Comparison of ENCODE assay signal across 12 mouse cellular contexts in genomic region chr14:25389314-25389713, GRCm38 (mm10).
DNase-seq lines count a peak whose midpoint lies in the region; ATAC-seq and TF ChIP-seq lines count a peak whose summit lies in the region.
"Had no signal": no experiment of that assay in that cellular context is flagged by ENCODE, and none has a peak within 500 bp of the region (broad histone marks: within the 10 kb centered on the region; RNA-seq: fewer than 3 reads in every experiment).

No protein-coding gene starts in this region.

- H3K27me3 ChIP-seq in forebrain, embryonic 13.5 days = no peaks in the 10 kb centered on the region
- no peaks in the 10 kb centered on the region for H3K27me3 ChIP-seq in forebrain, embryonic 15.5 days
- no peaks in the 10 kb centered on the region for H3K27me3 ChIP-seq in lung, embryonic 16.5 days (ENCODE audit: control insufficient read depth, insufficient read depth, low read depth, low read length)
- H3K27me3 ChIP-seq in embryonic facial prominence, embryonic 11.5 days (ENCODE audit: control insufficient read depth, insufficient read depth, low read length) = no peaks in the 10 kb centered on the region

- TF ChIP-seq CTCF in lung, adult 2 months (IDR thresholded peaks at IDR 0.05; ENCODE audit: insufficient read depth, low read length) = no peak

- peaks cover 7% of the 10 kb centered on the region; the same call in 1 of the 2 replicates for H3K4me1 ChIP-seq in forebrain, embryonic 13.5 days
- no peaks in the 10 kb centered on the region for H3K4me1 ChIP-seq in forebrain, embryonic 15.5 days
- peaks cover 6% of the 10 kb centered on the region; the same call in 1 of the 2 replicates for H3K4me1 ChIP-seq in lung, embryonic 16.5 days (replicated peaks; ENCODE audit: control insufficient read depth, insufficient read depth, low read length)
- no peaks in the 10 kb centered on the region for H3K4me1 ChIP-seq in lung, adult 2 months (ENCODE audit: control insufficient read depth, insufficient read depth, low read length)
- H3K4me1 ChIP-seq in embryonic facial prominence, embryonic 11.5 days (ENCODE audit: control insufficient read depth, insufficient read depth, low read length) = no peaks in the 10 kb centered on the region

- H3K27ac ChIP-seq in forebrain, embryonic 13.5 days = no peak overlapping the region; the same call in 1 of the 2 replicates
- H3K27ac ChIP-seq in forebrain, embryonic 15.5 days (replicated peaks) = no peak overlapping the region
- H3K27ac ChIP-seq in lung, embryonic 16.5 days (ENCODE audit: low read length) = no peak overlapping the region
- H3K27ac ChIP-seq in embryonic facial prominence, embryonic 11.5 days (replicated peaks; ENCODE audit: low read depth, low read length) = no peak overlapping the region

- H3K9ac ChIP-seq in forebrain, embryonic 13.5 days = no peak overlapping the region
- no peak overlapping the region for H3K9ac ChIP-seq in forebrain, embryonic 15.5 days (replicated peaks)
- H3K9ac ChIP-seq in lung, embryonic 16.5 days (ENCODE audit: low read length) = no peak overlapping the region
- no peak overlapping the region for H3K9ac ChIP-seq in embryonic facial prominence, embryonic 11.5 days (replicated peaks; ENCODE audit: low read length)

- H3K4me3 ChIP-seq in forebrain, embryonic 13.5 days = no peak overlapping the region
- H3K4me3 ChIP-seq in forebrain, embryonic 15.5 days = no peak overlapping the region
- no peak overlapping the region for H3K4me3 ChIP-seq in lung, embryonic 16.5 days (ENCODE audit: low read length)
- H3K4me3 ChIP-seq in lung, adult 2 months (replicated peaks; ENCODE audit: extremely low read depth, low read depth, low read length) = no peak overlapping the region
- H3K4me3 ChIP-seq in embryonic facial prominence, embryonic 11.5 days (ENCODE audit: low read depth, low read length) = no peak overlapping the region

- no peaks in the 10 kb centered on the region for H3K9me3 ChIP-seq in forebrain, embryonic 13.5 days (replicated peaks)
- H3K9me3 ChIP-seq in forebrain, embryonic 15.5 days = no peaks in the 10 kb centered on the region
- H3K9me3 ChIP-seq in lung, embryonic 16.5 days (ENCODE audit: control insufficient read depth, low read length) = no peaks in the 10 kb centered on the region
- no peaks in the 10 kb centered on the region for H3K9me3 ChIP-seq in embryonic facial prominence, embryonic 11.5 days (replicated peaks; ENCODE audit: control insufficient read depth, low read length)

- no peak overlapping the region for H3K4me2 ChIP-seq in forebrain, embryonic 13.5 days
- no peak overlapping the region for H3K4me2 ChIP-seq in forebrain, embryonic 15.5 days (replicated peaks)
- H3K4me2 ChIP-seq in lung, embryonic 16.5 days (ENCODE audit: low read depth, low read length) = no peak overlapping the region
- H3K4me2 ChIP-seq in embryonic facial prominence, embryonic 11.5 days (ENCODE audit: low read depth, low read length) = no peak overlapping the region

- 20% methylated on average over 2 of the region's 2 CpGs for WGBS in forebrain, embryonic 13.5 days
- WGBS in forebrain, embryonic 15.5 days = 11% methylated on average over 2 of the region's 2 CpGs
- 8% methylated on average over 2 of the region's 2 CpGs for WGBS in lung, embryonic 16.5 days
- WGBS in lung, adult 2 months = 28% methylated on average over 2 of the region's 2 CpGs
- 15% methylated on average over 2 of the region's 2 CpGs for WGBS in embryonic facial prominence, embryonic 11.5 days

- no peak for DNase-seq in lung, adult 2 months
- DNase-seq in embryonic facial prominence, embryonic 11.5 days (ENCODE audit: low spot score) = peak; percentile 43
- no peak for DNase-seq in gastrocnemius, postnatal 10 days
- no peak for DNase-seq in left cerebral cortex, adult 18-20 months (ENCODE audit: low spot score in 2 of 2)
- DNase-seq: adrenal gland, adult 8-10 months; cerebellum, adult 11-12 months; gastrocnemius, postnatal 25 days; thymus, postnatal 25 days had no signal

- TF ChIP-seq POLR2A in lung, adult 2 months (IDR thresholded peaks at IDR 0.05; ENCODE audit: borderline replicate concordance, extremely low read depth, low read depth, low read length) = no peak

- ATAC-seq in forebrain, embryonic 13.5 days = 0 out of 2 replicates have a peak, but pooled peaks have one; percentile 8
- ATAC-seq in forebrain, embryonic 15.5 days (replicated peaks) = no peak
- peak; percentile 84 for ATAC-seq in lung, embryonic 16.5 days (ENCODE audit: low read depth)
- 0 out of 2 replicates have a peak, but pooled peaks have one; percentile 49 for ATAC-seq in embryonic facial prominence, embryonic 11.5 days (replicated peaks; ENCODE audit: insufficient number of reproducible peaks, low FRiP score, low TSS enrichment, low read depth)
- ATAC-seq in megakaryocyte progenitor cell, adult 5-6 weeks (replicated peaks; ENCODE audit: poor library complexity) = 0 out of 2 replicates have a peak, but pooled peaks have one; percentile 23

- no peaks in the 10 kb centered on the region for H3K36me3 ChIP-seq in forebrain, embryonic 13.5 days (ENCODE audit: poor library complexity, severe bottlenecking)
- H3K36me3 ChIP-seq in forebrain, embryonic 15.5 days = no peaks in the 10 kb centered on the region
- no peaks in the 10 kb centered on the region for H3K36me3 ChIP-seq in lung, embryonic 16.5 days (ENCODE audit: control insufficient read depth, insufficient read depth, low read length)
- H3K36me3 ChIP-seq in embryonic facial prominence, embryonic 11.5 days (replicated peaks; ENCODE audit: control insufficient read depth, insufficient read depth, low read depth, low read length) = no peaks in the 10 kb centered on the region
